Mouse (Mus musculus) central nervous system, embryonic 11.5 days (tissue): Measurements from ENCODE around the gene Krtap19-1. TPM values are rescaled to one million over a fixed set of nuclear protein-coding genes. Genes with fewer than 3 reads are reported as not detected.

Experiments used
- polyA plus RNA-seq: library from polyadenylated mRNA; depleted of rRNA; stranded (reverse); fragments of >200 nt; gene quantifications from 2 replicates; pipeline ENCODE4 v1.2.3, GENCODE M21; 2012; rRNA removed

Krtap19-1 gene
- not detected in 2 replicates for polyA plus RNA-seq

DNA sequence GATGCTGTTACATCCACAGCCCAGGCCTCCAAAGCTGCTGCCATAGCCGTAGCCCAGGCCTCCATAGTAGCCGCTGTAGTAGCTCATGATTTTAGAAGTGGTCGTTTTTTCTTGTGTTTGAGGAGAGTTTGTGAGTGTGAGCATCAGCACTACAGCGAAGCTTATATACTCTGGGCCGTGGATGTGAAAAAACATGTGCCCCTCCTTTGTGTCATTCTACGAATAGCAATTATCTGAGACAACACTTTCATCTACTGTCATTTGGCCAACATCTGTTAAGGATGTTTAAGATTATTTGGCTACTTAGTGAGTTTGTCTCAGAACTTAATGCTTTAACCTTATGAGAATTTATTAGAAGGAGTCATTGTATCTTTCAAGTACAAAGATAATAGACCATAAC is at the start of gene Krtap19-1:
Gene Krtap19-1 (minus strand): TSS at position 101 of the 400 bp plus-strand sequence.

DNA sequence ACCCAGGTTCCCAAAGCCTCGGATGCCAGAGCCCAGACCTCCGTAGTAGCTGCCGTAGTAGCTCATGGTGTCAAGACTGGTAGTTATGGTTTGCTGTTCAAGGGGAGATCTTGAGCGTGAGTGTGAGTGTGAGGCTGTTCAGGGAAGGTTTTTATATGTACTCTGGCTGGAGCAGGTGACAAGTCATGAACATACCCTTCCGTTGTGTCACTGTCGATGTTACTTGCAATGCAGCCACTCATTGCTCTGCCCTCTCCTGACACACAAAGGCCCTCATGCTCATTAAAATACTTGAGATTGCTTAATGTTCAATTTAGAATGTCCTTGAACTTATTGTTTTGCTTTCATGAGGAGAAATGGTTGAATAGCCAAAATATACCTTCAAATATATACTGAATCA is 27.1 kb upstream of the Krtap19-1 start, which contains the start of gene Krtap19-5:
Gene Krtap19-5 (minus strand): TSS at position 101 of the 400 bp plus-strand sequence.

GRCm38 (mm10) chr16:88884989-88885388 is 15.8 kb upstream of the Krtap19-1 start, which contains the start of gene Krtap19-4:
Gene Krtap19-4, minus strand, starts transcription at chr16:88885089.

DNA sequence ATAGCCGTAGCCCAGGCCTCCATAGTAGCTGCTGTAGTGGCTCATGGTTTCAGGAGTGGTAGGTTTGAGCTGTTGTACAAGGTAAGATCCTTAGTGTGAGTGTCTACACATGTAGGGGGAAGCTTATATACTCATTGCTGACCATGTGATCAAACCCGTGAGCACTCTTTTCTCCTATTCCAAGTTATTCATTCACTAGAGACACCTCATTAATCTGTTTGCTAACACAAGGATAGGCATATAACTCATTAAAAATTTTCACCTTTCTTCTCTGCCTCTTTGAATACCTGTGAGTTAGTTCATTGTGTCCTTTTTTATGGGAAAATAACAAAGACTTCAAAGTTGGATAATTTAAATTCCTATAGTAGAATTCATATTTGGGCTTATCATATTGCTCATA is 8.7 kb upstream of the Krtap19-1 start, which contains the start of gene Krtap19-3:
Gene Krtap19-3 (minus strand): TSS at position 101 of the 400 bp plus-strand sequence.

GRCm38 (mm10) chr16:88874169-88874568 is 5.0 kb upstream of the Krtap19-1 start, which contains the start of gene Krtap19-2:
Gene Krtap19-2, minus strand, starts transcription at chr16:88874269.

DNA sequence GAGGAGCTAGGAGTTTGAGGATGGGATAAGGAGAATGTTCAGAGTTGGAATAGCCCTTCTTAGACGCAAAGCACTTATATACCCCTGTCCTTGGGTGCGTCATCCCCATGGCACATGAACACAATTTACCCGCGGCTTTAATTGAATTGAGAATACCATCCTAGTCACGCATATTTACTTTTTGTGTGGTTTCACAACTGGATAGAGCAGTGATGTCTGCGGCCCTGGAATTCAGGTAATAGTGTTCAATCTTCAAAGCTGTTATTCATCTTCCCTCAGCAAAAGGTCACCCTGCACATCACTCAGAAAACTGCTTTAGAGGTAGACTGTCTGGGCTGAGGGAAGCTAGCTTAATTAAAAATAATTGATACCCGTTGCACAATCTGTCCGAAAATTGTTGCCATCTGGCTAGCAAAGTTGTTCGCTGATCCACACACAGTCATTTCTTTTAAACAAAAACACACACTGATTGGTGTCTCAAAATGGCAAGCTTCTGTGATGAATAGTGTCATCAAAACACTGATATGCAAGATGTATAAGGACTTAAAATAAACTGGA is 43.0 kb downstream of the Krtap19-1 start, which contains the start of gene Krtap14:
Gene Krtap14 (minus strand): TSS at position 51 of the 558 bp plus-strand sequence.

DNA sequence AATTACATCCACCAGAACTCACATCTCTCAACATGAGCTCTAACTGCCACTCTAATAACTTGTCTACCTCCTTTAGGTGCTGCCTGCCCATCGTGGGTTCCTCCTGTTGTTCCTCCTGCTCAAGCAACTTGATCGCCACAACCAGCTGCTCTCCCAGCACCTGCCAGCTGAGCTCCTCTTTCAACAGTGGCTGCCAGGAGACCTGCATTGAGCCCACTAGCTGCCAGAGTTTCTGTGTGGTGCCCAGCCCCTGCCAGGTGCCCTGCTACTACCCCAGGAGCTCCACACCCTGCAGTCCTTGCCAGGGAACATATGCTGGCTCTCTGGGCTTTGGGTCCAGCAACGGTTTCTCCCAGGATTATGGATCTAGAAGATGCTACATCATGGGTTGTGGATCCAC is 49.1 kb downstream of the Krtap19-1 start, which contains the start of gene Krtap15:
Gene Krtap15 (plus strand): TSS at position 150 of the 400 bp plus-strand sequence.

Other genes with a start within 250 kb of the Krtap19-1 start
- not detected in 2 replicates for gene 2310079G19Rik, start 241.7 kb downstream of the Krtap19-1 start, polyA plus RNA-seq
- not detected in 2 replicates for gene Krtap26-1, start 221.6 kb downstream of the Krtap19-1 start, polyA plus RNA-seq
- gene Krtap27-1, start 197.7 kb downstream of the Krtap19-1 start, polyA plus RNA-seq: not detected in 2 replicates
- gene 2310061N02Rik, start 161.4 kb downstream of the Krtap19-1 start, polyA plus RNA-seq: not detected in 2 replicates
- not detected in 2 replicates for gene Krtap13-1, start 140.5 kb downstream of the Krtap19-1 start, polyA plus RNA-seq
- not detected in 2 replicates for gene Krtap13, start 117.8 kb downstream of the Krtap19-1 start, polyA plus RNA-seq
- not detected in 2 replicates for gene 2310034C09Rik, start 110.6 kb downstream of the Krtap19-1 start, polyA plus RNA-seq
- gene 2310057N15Rik, start 95.2 kb downstream of the Krtap19-1 start, polyA plus RNA-seq: not detected in 2 replicates
- gene Gm5965, start 91.5 kb downstream of the Krtap19-1 start, polyA plus RNA-seq: not detected in 2 replicates
- not detected in 2 replicates for gene Gm20741, start 57.2 kb downstream of the Krtap19-1 start, polyA plus RNA-seq
- gene Krtap15, start 49.2 kb downstream of the Krtap19-1 start, polyA plus RNA-seq: not detected in 2 replicates
- not detected in 2 replicates for gene Krtap14, start 43.3 kb downstream of the Krtap19-1 start, polyA plus RNA-seq
- gene Krtap19-2, start 4.9 kb upstream of the Krtap19-1 start, polyA plus RNA-seq: not detected in 2 replicates
- not detected in 2 replicates for gene Krtap19-3, start 8.6 kb upstream of the Krtap19-1 start, polyA plus RNA-seq
- not detected in 2 replicates for gene Krtap19-4, start 15.7 kb upstream of the Krtap19-1 start, polyA plus RNA-seq
- not detected in 2 replicates for gene Krtap19-5, start 27.0 kb upstream of the Krtap19-1 start, polyA plus RNA-seq
- gene Krtap19-9b, start 62.9 kb upstream of the Krtap19-1 start, polyA plus RNA-seq: not detected in 2 replicates
- not detected in 2 replicates for gene Krtap16-3, start 93.5 kb upstream of the Krtap19-1 start, polyA plus RNA-seq
- gene Krtap22-2, start 141.3 kb upstream of the Krtap19-1 start, polyA plus RNA-seq: not detected in 2 replicates
- gene Gm10229, start 145.9 kb upstream of the Krtap19-1 start, polyA plus RNA-seq: not detected in 2 replicates
- gene Krtap6-1, start 162.3 kb upstream of the Krtap19-1 start, polyA plus RNA-seq: not detected in 2 replicates
- gene Gm10228, start 172.1 kb upstream of the Krtap19-1 start, polyA plus RNA-seq: not detected in 2 replicates
- gene Krtap6-5, start 178.5 kb upstream of the Krtap19-1 start, polyA plus RNA-seq: not detected in 2 replicates
- gene 1110025L11Rik, start 194.6 kb upstream of the Krtap19-1 start, polyA plus RNA-seq: not detected in 2 replicates
- gene Krtap6-3, start 214.6 kb upstream of the Krtap19-1 start, polyA plus RNA-seq: not detected in 2 replicates